Mouse (Mus musculus) heart, adult 2 months (tissue): Measurements from ENCODE around the gene Sesn1. TPM values are rescaled to one million over a fixed set of nuclear protein-coding genes. Genes with fewer than 3 reads are reported as not detected.

Experiments
- DNase-seq, 2 experiments: peaks; one replicate each; pipeline ENCODE4 v3.0.0; 2021
- H3K27ac ChIP-seq: fragments of 200-600 bp; 2 replicates; pipeline ENCODE4 v1.8.1; 2022
- H3K27me3 ChIP-seq: fragments of 200-500 bp; 2 replicates; pipeline ENCODE4 v1.6.1; 2012; ENCODE audit warnings: mild to moderate bottlenecking, low read length, inconsistent platforms, mixed read lengths; ENCODE audit not compliant: control insufficient read depth, insufficient read depth
- H3K36me3 ChIP-seq: fragments of 200-500 bp; 2 replicates; pipeline ENCODE4 v1.6.1; 2012; ENCODE audit warnings: low read length, inconsistent platforms; ENCODE audit not compliant: control insufficient read depth, insufficient read depth
- H3K4me1 ChIP-seq: fragments of 200-500 bp; 2 replicates; pipeline ENCODE4 v1.6.1; 2011; ENCODE audit warnings: low read length; ENCODE audit not compliant: control insufficient read depth, insufficient read depth
- H3K4me3 ChIP-seq: fragments of 200-600 bp; 2 replicates; pipeline ENCODE4 v1.8.1; 2022
- H3K79me2 ChIP-seq: fragments of 200-500 bp; replicated peaks from 2 replicates; pipeline ENCODE4 v1.6.1; 2012; ENCODE audit warnings: mild to moderate bottlenecking, inconsistent platforms, low read length, moderate library complexity, mixed read lengths; ENCODE audit not compliant: control insufficient read depth, insufficient read depth
- H3K9ac ChIP-seq: fragments of 200-500 bp; 2 replicates; pipeline ENCODE4 v1.6.1; 2012; ENCODE audit warnings: low read depth, mild to moderate bottlenecking, control low read depth, inconsistent platforms, low read length, mixed read lengths
- CTCF ChIP-seq: fragments of 200-600 bp; IDR thresholded peaks from 2 replicates; pipeline ENCODE4 v1.8.1; 2022; ENCODE audit warnings: antibody characterized with exemption, mild to moderate bottlenecking, moderate library complexity
- EP300 ChIP-seq: fragments of 200-500 bp; IDR thresholded peaks from 2 replicates; pipeline ENCODE4 v1.6.1; 2011; ENCODE audit warnings: low read depth, low read length, control low read depth; ENCODE audit not compliant: insufficient read depth
- POLR2A ChIP-seq: fragments of 200-500 bp; IDR thresholded peaks from 2 replicates; pipeline ENCODE4 v1.6.1; 2011; ENCODE audit warnings: mild to moderate bottlenecking, low read depth, low read length, control low read depth; ENCODE audit not compliant: insufficient read depth
- WGBS: fragments of 180-500 bp; shearing (Covaris S2); methylation state at CpG from one replicate; pipeline ENCODE4 v1.1.7; 2018; 5-methylcytosine and 5-hydroxymethylcytosine counted together
- intact Hi-C: fragments of 180-260 bp; cut with DNase I; formaldehyde crosslinking; loops from one replicate; pipeline ENCODE4 v1.15.1; 2025
- long read RNA-seq: library from polyadenylated mRNA; stranded (forward); transcript quantifications from one replicate; pipeline ENCODE4 v2.0.0, GENCODE M21; 2021
- polyA plus RNA-seq: library from polyadenylated mRNA; depleted of rRNA; stranded (reverse); fragments of >200 nt; gene quantifications from 2 replicates; pipeline ENCODE4 v1.2.3, GENCODE M21; 2012; rRNA removed
- total RNA-seq, 2 experiments: library from RNA; stranded (reverse); gene quantifications; 2 replicates each; pipeline ENCODE4 v1.2.3; 2021

Gene Sesn1
- 100 to 1,000 TPM; 120 to 121 TPM for total RNA-seq
- 47.8 and 79.5 TPM in 2 replicates for polyA plus RNA-seq
- long read RNA-seq, transcript Sesn1-202 (10 exons, 3,809 nt): minor isoform, 19 of 205 reads
- long read RNA-seq, transcript Sesn1-201 (10 exons, 2,600 nt): major isoform, 161 of 205 reads
- long read RNA-seq, partial matches to known transcripts: 21 of 205 reads
- long read RNA-seq, other reads (novel, unspliced or antisense): 4 of 205 reads

DNA sequence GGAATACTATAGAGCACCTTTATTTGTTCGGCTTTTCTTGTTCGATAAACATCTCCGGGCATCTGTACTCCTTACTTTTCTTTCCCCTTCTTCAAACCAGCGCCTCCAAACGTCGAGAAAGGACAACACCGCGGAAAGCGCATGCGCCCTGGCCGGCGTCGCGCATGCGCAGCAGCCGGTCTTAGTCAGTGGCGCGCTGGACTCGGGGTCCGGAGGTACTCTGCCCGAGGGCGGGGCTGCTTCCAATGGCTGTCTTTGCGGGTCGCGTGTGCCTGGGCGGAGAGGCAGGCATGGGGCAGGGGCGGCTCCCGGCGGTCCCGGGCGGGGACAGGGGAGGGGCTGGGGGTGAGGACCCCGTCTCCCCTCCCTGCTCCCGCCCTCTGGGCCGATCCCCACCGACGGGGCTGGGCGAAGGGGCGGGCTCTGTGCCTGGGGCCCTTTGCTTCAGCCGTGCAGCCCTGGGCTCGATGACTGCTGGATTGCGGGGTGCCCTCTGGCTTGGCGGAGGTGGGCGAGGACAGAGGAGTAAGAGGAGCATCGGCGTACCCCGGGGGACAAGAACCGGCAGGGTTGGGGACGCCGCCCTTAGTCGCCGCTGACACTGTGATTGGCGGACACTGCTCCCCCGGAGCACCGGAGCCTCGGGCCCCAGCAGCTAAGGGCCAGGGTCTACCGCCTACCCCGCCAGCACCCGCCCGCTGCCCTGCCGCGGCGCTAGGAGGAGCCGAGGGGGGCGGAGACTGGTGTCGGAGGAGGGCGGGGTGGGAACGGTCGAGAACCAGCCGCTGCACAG, at the start of gene Sesn1, which contains the start of gene Cep57l1:
TSS of gene Sesn1 (plus strand) at position 165 of the 793 bp plus-strand sequence.
TSS of gene Cep57l1 (minus strand) at position 101 of the 793 bp plus-strand sequence.
- Histone ChIP-seq H3K9ac (peak within 1 kb of the TSS; percentile 90), H3K4me1 (peaks cover 8% of the 10 kb centered on the region), H3K79me2 (peaks cover 7% of the 10 kb centered on the region), H3K36me3 (peaks cover 3% of the 10 kb centered on the region), H3K27ac (peak within 1 kb of the TSS; percentile 98), H3K4me3 (peak within 1 kb of the TSS; percentile 87), H3K27me3 (no peaks in the 10 kb centered on the region)
- TF ChIP-seq POLR2A (peak; percentile 9; the same call in 1 of the 2 replicates), EP300 (no peak), CTCF (peak; percentile 38)
- intact Hi-C loops: loop anchor here (2.0 to 10.0 kb wide), 5 partner anchors 79 to 865 kb away; partner anchors contain the start of genes Foxo3 and Snx3
- peak; percentile 93 to 95 for DNase-seq
- under 1% methylated on average over 69 of the region's 69 CpGs for WGBS

DNA sequence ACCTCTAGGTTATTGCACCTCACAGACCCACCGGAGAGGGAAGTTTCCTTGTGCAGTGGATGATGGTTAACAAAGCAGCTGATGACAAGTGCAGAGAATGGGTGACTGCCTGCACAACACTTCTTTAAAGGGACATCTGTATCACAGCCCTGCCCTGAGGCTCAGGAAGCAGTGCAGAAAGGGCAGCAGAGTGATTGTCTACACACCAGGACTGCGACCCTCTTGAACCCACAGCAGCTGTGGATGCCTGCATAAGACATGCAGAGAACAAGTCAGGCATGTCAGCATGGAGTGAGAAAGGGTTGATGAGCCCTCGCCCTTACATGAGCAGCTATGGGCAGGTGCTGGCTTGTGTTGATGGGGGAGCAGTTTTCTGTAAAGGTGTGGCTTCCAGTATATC, 48.9 kb upstream of the Sesn1 start:
- intact Hi-C loops: no loop called here
- H3K27me3 ChIP-seq: no peaks in the 10 kb centered on the region
- TF ChIP-seq CTCF (no peak), EP300 (no peak), POLR2A (no peak)

DNA sequence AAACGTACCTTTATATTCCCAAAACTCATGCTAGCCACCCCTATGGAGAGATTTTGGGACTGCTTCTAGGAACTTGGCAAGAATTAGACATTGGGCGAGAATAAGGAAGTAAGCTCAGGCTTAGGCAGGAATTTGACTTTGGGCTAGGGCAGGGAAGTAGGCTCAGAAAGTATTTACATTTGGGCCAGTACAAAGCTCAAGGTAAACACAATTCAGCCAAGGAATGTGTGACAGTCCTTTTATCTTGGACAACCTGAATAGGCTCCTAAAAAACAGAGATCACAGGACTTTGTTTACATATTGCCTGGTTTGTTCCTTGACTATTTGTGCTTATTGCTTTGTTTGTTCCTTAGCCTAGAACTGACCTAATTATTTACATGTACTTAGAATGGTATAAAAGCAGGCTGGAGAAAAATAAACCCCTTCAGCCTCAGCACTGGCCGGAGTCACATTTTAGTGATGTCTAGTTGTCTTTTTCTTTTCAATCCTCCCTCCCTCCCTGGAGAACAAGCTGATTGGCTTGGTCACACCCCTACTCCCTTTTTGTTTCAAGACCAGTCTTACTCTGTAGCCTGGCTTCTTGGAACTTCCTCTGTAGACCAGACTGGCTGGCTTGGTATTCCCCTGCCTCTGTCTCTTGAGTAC, 45.9 kb upstream of the Sesn1 start:
- H3K9ac ChIP-seq: no peak overlapping the region
- H3K4me1 ChIP-seq: no peaks in the 10 kb centered on the region
- H3K4me3 ChIP-seq: no peak overlapping the region
- H3K36me3 ChIP-seq: no peaks in the 10 kb centered on the region
- intact Hi-C loops: no loop called here
- no peak for DNase-seq
- no peak overlapping the region for H3K27ac ChIP-seq
- H3K27me3 ChIP-seq: no peaks in the 10 kb centered on the region
- TF ChIP-seq CTCF: no peak
- no peak for TF ChIP-seq POLR2A
- no peak for TF ChIP-seq EP300
- WGBS: 83% methylated on average over 3 of the region's 3 CpGs
- H3K79me2 ChIP-seq: no peaks in the 10 kb centered on the region

More for the DNA sequence above, 48.9 kb upstream of the Sesn1 start:
- no peaks in the 10 kb centered on the region for H3K79me2 ChIP-seq
- H3K27ac ChIP-seq: no peak overlapping the region
- no peaks in the 10 kb centered on the region for H3K4me1 ChIP-seq
- WGBS: 73% methylated on average over 3 of the region's 3 CpGs
- DNase-seq: no peak
- no peak overlapping the region for H3K4me3 ChIP-seq
- no peaks in the 10 kb centered on the region for H3K36me3 ChIP-seq
- H3K9ac ChIP-seq: no peak overlapping the region

DNA sequence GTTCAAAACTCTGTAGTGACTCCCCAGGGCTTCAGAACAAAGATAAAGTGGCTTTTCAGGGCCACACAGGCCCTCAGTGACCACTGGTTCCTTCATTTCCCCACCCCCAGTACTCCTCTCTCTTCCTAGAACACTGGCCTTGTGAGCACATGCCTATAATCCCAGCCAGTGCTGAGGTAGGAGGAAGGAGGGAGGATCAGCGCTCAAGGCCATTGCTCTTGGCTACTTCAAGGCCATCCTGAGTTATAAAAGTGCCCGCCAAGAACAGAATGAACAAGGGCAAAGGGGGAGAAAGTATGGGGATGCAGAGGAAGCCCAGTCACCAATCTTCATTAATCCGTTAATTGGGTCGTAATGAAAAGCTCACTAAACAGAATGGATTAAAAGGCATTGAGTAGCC, 44.1 kb upstream of the Sesn1 start:
- WGBS: 95% methylated on average over 4 of the region's 4 CpGs
- Histone ChIP-seq H3K36me3 (no peaks in the 10 kb centered on the region), H3K79me2 (no peaks in the 10 kb centered on the region), H3K4me3 (no peak overlapping the region), H3K27me3 (no peaks in the 10 kb centered on the region), H3K4me1 (no peaks in the 10 kb centered on the region), H3K27ac (no peak overlapping the region), H3K9ac (no peak overlapping the region)
- DNase-seq: no peak
- intact Hi-C loops: no loop called here
- TF ChIP-seq POLR2A (no peak), CTCF (no peak), EP300 (no peak)

DNA sequence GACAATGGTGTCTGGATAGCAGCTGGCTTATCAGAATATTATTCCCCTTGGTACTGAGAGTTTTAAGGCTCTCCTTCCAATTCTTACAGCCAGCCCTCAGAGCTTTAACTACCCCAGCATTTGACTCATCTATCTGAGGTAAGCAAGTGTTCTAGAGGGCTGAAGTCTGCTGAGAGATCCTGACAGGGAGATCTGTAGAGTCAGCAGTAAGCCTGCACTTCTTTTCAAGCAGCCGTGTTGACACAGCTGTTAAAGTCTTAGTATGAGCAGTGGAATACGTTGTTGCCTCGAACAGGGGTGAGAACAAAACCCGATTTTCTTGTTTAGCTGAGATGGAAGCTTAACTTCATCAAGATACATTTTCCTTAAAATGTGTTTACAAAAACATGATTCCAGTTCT, 43.5 kb upstream of the Sesn1 start:
- intact Hi-C loops: no loop called here
- Histone ChIP-seq H3K27ac (no peak overlapping the region), H3K27me3 (no peaks in the 10 kb centered on the region), H3K9ac (no peak overlapping the region), H3K79me2 (no peaks in the 10 kb centered on the region), H3K36me3 (no peaks in the 10 kb centered on the region), H3K4me3 (no peak overlapping the region), H3K4me1 (no peaks in the 10 kb centered on the region)
- no peak for DNase-seq
- no peak for TF ChIP-seq CTCF
- no peak for TF ChIP-seq EP300
- no peak for TF ChIP-seq POLR2A
- 77% methylated on average over 4 of the region's 4 CpGs for WGBS

DNA sequence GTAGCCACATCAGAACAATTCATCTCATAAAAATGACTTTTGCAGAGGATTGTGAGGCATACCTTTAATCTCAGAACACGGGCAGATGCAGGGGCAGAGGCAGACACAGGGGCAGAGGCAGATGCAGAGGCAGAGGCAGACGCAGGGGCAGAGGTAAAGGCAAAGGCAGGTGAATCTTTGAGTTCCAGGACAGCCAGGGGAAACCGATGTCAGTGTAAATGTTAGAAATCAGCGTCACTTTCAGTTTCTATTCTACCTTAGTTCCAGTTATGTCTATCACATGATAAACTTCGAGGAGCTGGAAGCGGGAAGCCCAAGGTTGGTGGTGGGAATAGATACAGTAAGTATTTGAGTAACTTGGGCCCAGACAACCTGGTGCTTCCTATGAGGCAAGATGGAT, 42.5 kb upstream of the Sesn1 start:
- DNase-seq: no peak
- Histone ChIP-seq H3K9ac (no peak overlapping the region), H3K4me3 (no peak overlapping the region), H3K27me3 (no peaks in the 10 kb centered on the region), H3K36me3 (no peaks in the 10 kb centered on the region), H3K4me1 (no peaks in the 10 kb centered on the region), H3K79me2 (no peaks in the 10 kb centered on the region), H3K27ac (no peak overlapping the region)
- intact Hi-C loops: no loop called here
- WGBS: 91% methylated on average over 6 of the region's 6 CpGs
- TF ChIP-seq CTCF: no peak
